Comparison of ENCODE assay signal across 7 mouse cellular contexts in the genomic region with DNA sequence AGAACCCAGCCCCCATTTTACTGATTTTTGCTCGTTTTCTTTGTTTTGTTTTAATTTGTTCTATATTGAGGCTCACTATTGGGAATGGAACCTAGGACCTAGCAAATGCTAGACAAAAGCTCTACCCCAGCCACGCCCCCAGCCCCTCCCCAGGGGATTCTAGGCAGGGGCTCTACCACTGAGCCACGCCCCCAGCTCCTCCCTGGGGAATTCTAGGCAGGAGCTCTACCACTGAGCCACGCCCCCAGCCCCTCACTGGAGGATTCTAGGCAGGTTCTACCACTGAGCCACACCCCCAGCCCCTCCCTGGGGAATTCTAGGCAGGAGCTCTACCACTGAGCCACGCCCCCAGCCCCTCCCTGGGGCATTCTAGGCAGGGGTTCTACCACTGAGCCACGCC. TPM values are rescaled to one million over a fixed set of nuclear protein-coding genes. Genes with fewer than 3 reads are reported as not detected.
A peak's percentile ranks its signal among the peaks of the same experiment; 100 is the strongest.
DNase-seq lines count a peak whose midpoint lies in the region; TF ChIP-seq lines count a peak whose summit lies in the region.
"Not testable (repeated sequence)": the region's sequence is repeated elsewhere in the genome, so short reads cannot be mapped to it uniquely, and the experiment has no call there.
"Had no signal": no experiment of that assay in that cellular context is flagged by ENCODE, and none has a peak within 500 bp of the region (broad histone marks: within the 10 kb centered on the region; RNA-seq: fewer than 3 reads in every experiment).

No protein-coding gene starts in this region.

- H3K9ac ChIP-seq in CH12.LX (ENCODE audit: insufficient read depth, low read depth), result not testable (repeated sequence)

- not testable (repeated sequence) for TF ChIP-seq RAD21 in CH12.LX (IDR thresholded peaks at IDR 0.05; ENCODE audit: low read depth, low read length)

- H3K27me3 ChIP-seq in CH12.LX (replicated peaks), result not testable (repeated sequence)

- TF ChIP-seq CTCF in CH12.LX (conservative IDR thresholded peaks at IDR 0.05 in 1 of 2, IDR thresholded peaks at IDR 0.05 in 1 of 2; ENCODE audit: low read depth in 2 of 2, low read length in 2 of 2), result not testable (repeated sequence)

- H3K4me1 ChIP-seq in CH12.LX (ENCODE audit: control insufficient read depth in 1 of 2, insufficient read depth in 2 of 2), result not testable (repeated sequence)

- H3K36me3 ChIP-seq in CH12.LX (replicated peaks in 1 of 2; ENCODE audit: control insufficient read depth in 1 of 2, insufficient read depth in 1 of 2, low read length in 1 of 2), result peaks cover 25 to 75% of the 10 kb centered on the region in 2 experiments

- not testable (repeated sequence) for TF ChIP-seq POLR2A in CH12.LX (IDR thresholded peaks at IDR 0.05; ENCODE audit: low read depth, low read length)

- H3K27ac ChIP-seq in CH12.LX (ENCODE audit: insufficient read depth, low read depth), result not testable (repeated sequence)

- H3K4me2 ChIP-seq in CH12.LX (ENCODE audit: insufficient read depth, low read depth, poor library complexity, severe bottlenecking), result not testable (repeated sequence)

- H3K79me2 ChIP-seq in CH12.LX (replicated peaks; ENCODE audit: control insufficient read depth, extremely low read depth, insufficient read depth, poor library complexity, severe bottlenecking), result not testable (repeated sequence)

- not testable (repeated sequence) for H3K9me3 ChIP-seq in CH12.LX (replicated peaks; ENCODE audit: low read length)

- DNase-seq in CH12.LX (ENCODE audit: extremely low read depth), result peak; percentile 71
- DNase-seq in ES-CJ7 (ENCODE audit: low read depth, low spot score), result peak; percentile 64
- DNase-seq in R1 (ENCODE audit: low read depth, low spot score), result peak; percentile 95
- DNase-seq in ZHBTc4 (ENCODE audit: low read depth, low spot score), result peak; percentile 90

- in situ Hi-C loops in CH12.LX (cut with MboI; ENCODE audit: low pct_ligation_motif_present, low pct_unique_long_range_greater_than_20kb, low sequenced_read_pairs), result not testable (repeated sequence)

- dilution Hi-C loops in CH12.LX (cut with MboI; ENCODE audit: extremely low pct_ligation_motif_present, extremely low pct_unique_long_range_greater_than_20kb, low sequenced_read_pairs), result not testable (repeated sequence)

- not testable (repeated sequence) for TF ChIP-seq EP300 in CH12.LX (IDR thresholded peaks at IDR 0.05; ENCODE audit: low read length)

- not testable (repeated sequence) for H3K4me3 ChIP-seq in CH12.LX (replicated peaks in 1 of 3; ENCODE audit: low read depth in 2 of 3, low read length in 2 of 3, poor library complexity in 1 of 3)

RNA-seq across cellular contexts. Expression of gene Dnajc30, which starts 14.7 kb away (rescaled TPM):
- 7.2 and 7.5 TPM in 2 replicates for total RNA-seq in CH12.LX (2012; rRNA removed)
- 4.1 and 4.9 TPM in 2 replicates for total RNA-seq in CH12.LX (2014; rRNA removed)
- 9.2 and 9.6 TPM in 2 replicates for polyA plus RNA-seq in CH12.LX (2012; ENCODE audit: insufficient read length, low read depth)

RNA-seq across cellular contexts. Expression of gene Bud23, which starts 15.5 kb away (rescaled TPM):
- 62.1 and 70.0 TPM in 2 replicates for total RNA-seq in CH12.LX (2012; rRNA removed)
- total RNA-seq in CH12.LX (2014; rRNA removed), result 60.7 and 79.1 TPM in 2 replicates
- polyA plus RNA-seq in CH12.LX (2012; ENCODE audit: insufficient read length, low read depth), result 118 and 141 TPM in 2 replicates

RNA-seq across cellular contexts. Expression of gene Stx1a, which starts 26.0 kb away (rescaled TPM):
- total RNA-seq in CH12.LX (2012; rRNA removed), result 2.0 and 2.4 TPM in 2 replicates
- total RNA-seq in CH12.LX (2014; rRNA removed), result 0.81 and 1.1 TPM in 2 replicates
- polyA plus RNA-seq in CH12.LX (2012; ENCODE audit: insufficient read length, low read depth), result 3.0 and 3.3 TPM in 2 replicates

RNA-seq across cellular contexts. Expression of gene Vps37d, which starts 28.8 kb away (rescaled TPM):
- 0.64 and 0.80 TPM in 2 replicates for total RNA-seq in CH12.LX (2012; rRNA removed)
- total RNA-seq in CH12.LX (2014; rRNA removed), result 0.20 and 0.56 TPM in 2 replicates
- polyA plus RNA-seq in CH12.LX (2012; ENCODE audit: insufficient read length, low read depth), result 0.40 TPM in 1 of 2 replicates, not detected in the other
- total RNA-seq: G1E had no signal
- polyA plus RNA-seq: activated CD4-positive, CD25-positive, alpha-beta regulatory T cell, adult 4 months; CD4-positive, CD25-positive, alpha-beta regulatory T cell, adult 4 months had no signal

RNA-seq across cellular contexts. Expression of gene Abhd11, which starts 40.3 kb away (rescaled TPM):
- 36.0 and 37.1 TPM in 2 replicates for total RNA-seq in CH12.LX (2012; rRNA removed)
- total RNA-seq in CH12.LX (2014; rRNA removed), result 31.2 and 36.6 TPM in 2 replicates
- 29.2 and 32.1 TPM in 2 replicates for polyA plus RNA-seq in CH12.LX (2012; ENCODE audit: insufficient read length, low read depth)
